Mouse (Mus musculus): ENCODE results near the gene Vopp1. TPM values are rescaled to one million over a fixed set of nuclear protein-coding genes. Genes with fewer than 3 reads are reported as not detected.
"Not testable (repeated sequence)": the region's sequence is repeated elsewhere in the genome, so short reads cannot be mapped to it uniquely, and the experiment has no call there.

Vopp1 gene
- polyA plus RNA-seq, 1 experiment from 2014 or later = 109 TPM

- not testable (repeated sequence) for H3K27ac ChIP-seq (replicated peaks; ENCODE audit: low read depth, low read length); H3K4me1 ChIP-seq (ENCODE audit: control insufficient read depth, insufficient read depth, low read length); H3K36me3 ChIP-seq (ENCODE audit: control insufficient read depth, insufficient read depth, low read length); H3K4me2 ChIP-seq (ENCODE audit: low read length); ATAC-seq (ENCODE audit: low FRiP score, low TSS enrichment); H3K27me3 ChIP-seq (ENCODE audit: control insufficient read depth, insufficient read depth, low read length); H3K4me3 ChIP-seq (replicated peaks; ENCODE audit: low read depth, low read length); H3K9ac ChIP-seq (replicated peaks; ENCODE audit: low read length); DNase-seq; H3K9me3 ChIP-seq (ENCODE audit: control insufficient read depth, low read length)
- WGBS = 76% methylated on average over 8 of the region's 9 CpGs
These were observed 32.1 kb downstream of the Vopp1 start for GRCm38 (mm10) chr6:57792821-57793220.

- Histone ChIP-seq H3K4me2 (ENCODE audit: low read length) (no peak overlapping the region), H3K4me1 (ENCODE audit: control insufficient read depth, insufficient read depth, low read length) (no peaks in the 10 kb centered on the region), H3K27me3 (ENCODE audit: control insufficient read depth, insufficient read depth, low read length) (no peaks in the 10 kb centered on the region), H3K27ac (replicated peaks; ENCODE audit: low read depth, low read length) (no peak overlapping the region), H3K9me3 (ENCODE audit: control insufficient read depth, low read length) (no peaks in the 10 kb centered on the region), H3K36me3 (ENCODE audit: control insufficient read depth, insufficient read depth, low read length) (no peaks in the 10 kb centered on the region), H3K4me3 (replicated peaks; ENCODE audit: low read depth, low read length) (no peak overlapping the region), H3K9ac (replicated peaks; ENCODE audit: low read length) (no peak overlapping the region)
- 90% methylated on average over 4 of the region's 4 CpGs for WGBS
- ATAC-seq (ENCODE audit: low FRiP score, low TSS enrichment) (no peak), DNase-seq (no peak)
These were observed 34.4 kb downstream of the Vopp1 start for GRCm38 (mm10) chr6:57790542-57790941.

DNA sequence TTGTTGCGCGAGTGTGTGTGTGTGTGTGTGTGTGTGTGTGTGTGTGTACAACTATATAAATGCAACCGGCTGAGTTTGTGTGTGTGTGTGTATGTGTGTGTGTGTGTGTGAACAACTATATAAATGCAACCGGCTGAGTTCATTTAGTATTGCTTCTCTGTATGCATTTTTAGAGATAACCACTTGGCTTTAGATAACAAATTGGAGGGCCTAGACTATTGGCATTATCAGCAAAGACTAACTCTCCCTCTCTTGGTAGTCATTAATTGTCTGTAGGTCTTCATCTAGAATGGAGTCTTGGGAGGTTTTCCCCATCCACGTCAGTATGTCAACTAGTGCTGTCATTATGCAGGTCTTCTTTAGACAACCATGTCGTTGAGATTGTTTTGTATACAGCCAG, 37.6 kb downstream of the Vopp1 start:
- DNase-seq (no peak), ATAC-seq (ENCODE audit: low FRiP score, low TSS enrichment) (no peak)
- Histone ChIP-seq H3K4me2 (ENCODE audit: low read length) (no peak overlapping the region), H3K9ac (replicated peaks; ENCODE audit: low read length) (no peak overlapping the region), H3K36me3 (ENCODE audit: control insufficient read depth, insufficient read depth, low read length) (no peaks in the 10 kb centered on the region), H3K27ac (replicated peaks; ENCODE audit: low read depth, low read length) (no peak overlapping the region), H3K9me3 (ENCODE audit: control insufficient read depth, low read length) (no peaks in the 10 kb centered on the region), H3K4me1 (ENCODE audit: control insufficient read depth, insufficient read depth, low read length) (no peaks in the 10 kb centered on the region), H3K27me3 (ENCODE audit: control insufficient read depth, insufficient read depth, low read length) (no peaks in the 10 kb centered on the region), H3K4me3 (replicated peaks; ENCODE audit: low read depth, low read length) (no peak overlapping the region)
- 95% methylated on average over 6 of the region's 6 CpGs for WGBS

GRCm38 (mm10) chr6:57784251-57784650, 40.7 kb downstream of the Vopp1 start:
- Histone ChIP-seq H3K4me3 (replicated peaks; ENCODE audit: low read depth, low read length) (no peak overlapping the region), H3K27me3 (ENCODE audit: control insufficient read depth, insufficient read depth, low read length) (no peaks in the 10 kb centered on the region), H3K4me1 (ENCODE audit: control insufficient read depth, insufficient read depth, low read length) (no peaks in the 10 kb centered on the region), H3K36me3 (ENCODE audit: control insufficient read depth, insufficient read depth, low read length) (no peaks in the 10 kb centered on the region), H3K9me3 (ENCODE audit: control insufficient read depth, low read length) (no peaks in the 10 kb centered on the region), H3K9ac (replicated peaks; ENCODE audit: low read length) (no peak overlapping the region), H3K27ac (replicated peaks; ENCODE audit: low read depth, low read length) (no peak overlapping the region), H3K4me2 (ENCODE audit: low read length) (no peak overlapping the region)
- DNase-seq (no peak), ATAC-seq (ENCODE audit: low FRiP score, low TSS enrichment) (no peak)
- 97% methylated on average over 1 of the region's 1 CpGs for WGBS

DNA sequence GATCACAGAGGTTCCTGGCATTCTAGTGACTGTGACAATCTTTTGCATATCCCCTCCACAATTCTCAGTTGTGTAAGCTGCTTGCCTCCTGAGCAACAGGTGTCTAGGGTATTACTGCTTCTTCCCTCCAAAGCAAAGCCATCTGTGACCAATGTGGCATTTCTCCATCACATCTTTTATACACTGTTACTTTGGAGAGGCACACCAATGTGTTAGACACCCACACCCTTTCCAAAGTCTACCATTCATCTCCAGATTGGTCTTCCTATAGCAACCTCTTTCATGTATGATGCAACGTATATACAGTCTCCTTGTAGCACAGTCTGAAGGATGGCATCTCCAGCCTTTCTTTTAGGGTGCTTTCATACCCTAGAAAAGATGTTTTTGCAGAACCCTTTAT, 42.3 kb downstream of the Vopp1 start:
- H3K36me3 ChIP-seq (ENCODE audit: control insufficient read depth, insufficient read depth, low read length) = no peaks in the 10 kb centered on the region
- H3K27me3 ChIP-seq (ENCODE audit: control insufficient read depth, insufficient read depth, low read length) = no peaks in the 10 kb centered on the region
- ATAC-seq (ENCODE audit: low FRiP score, low TSS enrichment) (no peak), DNase-seq (no peak)
- H3K9me3 ChIP-seq (ENCODE audit: control insufficient read depth, low read length) = no peaks in the 10 kb centered on the region
- no peaks in the 10 kb centered on the region for H3K4me1 ChIP-seq (ENCODE audit: control insufficient read depth, insufficient read depth, low read length)
- no peak overlapping the region for H3K4me2 ChIP-seq (ENCODE audit: low read length)
- H3K9ac ChIP-seq (replicated peaks; ENCODE audit: low read length) = no peak overlapping the region
- no peak overlapping the region for H3K4me3 ChIP-seq (replicated peaks; ENCODE audit: low read depth, low read length)
- H3K27ac ChIP-seq (replicated peaks; ENCODE audit: low read depth, low read length) = no peak overlapping the region
- WGBS = 98% methylated on average over 1 of the region's 1 CpGs

DNA sequence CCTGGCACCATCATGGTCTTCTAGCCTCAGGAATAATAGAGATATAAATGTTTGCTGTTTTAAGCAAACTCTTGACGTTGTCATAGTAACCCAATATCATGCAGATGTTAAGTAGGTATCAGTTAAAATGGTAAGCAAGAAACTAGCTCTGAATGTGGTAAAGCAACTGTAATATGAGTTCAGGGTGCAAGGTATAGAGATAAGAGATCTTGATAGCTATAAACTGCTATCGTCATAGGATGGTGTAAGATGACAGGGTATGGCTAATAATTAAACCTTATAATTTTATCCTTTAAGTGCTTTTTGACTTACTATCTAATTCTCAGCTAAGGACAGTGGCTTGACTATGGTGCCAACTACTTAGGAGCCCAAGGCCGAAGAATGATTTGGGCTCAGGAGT, 44.6 kb downstream of the Vopp1 start:
- no peaks in the 10 kb centered on the region for H3K27me3 ChIP-seq (ENCODE audit: control insufficient read depth, insufficient read depth, low read length)
- 95% methylated on average over 3 of the region's 3 CpGs for whole genome bisulfite sequencing
- DNase-seq (no peak), ATAC-seq (ENCODE audit: low FRiP score, low TSS enrichment) (no peak)
- H3K36me3 ChIP-seq (ENCODE audit: control insufficient read depth, insufficient read depth, low read length) = 0 out of 2 replicates have a peak, but pooled peaks cover 5% of the 10 kb centered on the region
- no peak overlapping the region for H3K4me3 ChIP-seq (replicated peaks; ENCODE audit: low read depth, low read length)
- no peak overlapping the region for H3K4me2 ChIP-seq (ENCODE audit: low read length)
- H3K4me1 ChIP-seq (ENCODE audit: control insufficient read depth, insufficient read depth, low read length) = no peaks in the 10 kb centered on the region
- H3K27ac ChIP-seq (replicated peaks; ENCODE audit: low read depth, low read length) = no peak overlapping the region
- no peaks in the 10 kb centered on the region for H3K9me3 ChIP-seq (ENCODE audit: control insufficient read depth, low read length)
- H3K9ac ChIP-seq (replicated peaks; ENCODE audit: low read length) = no peak overlapping the region

DNA sequence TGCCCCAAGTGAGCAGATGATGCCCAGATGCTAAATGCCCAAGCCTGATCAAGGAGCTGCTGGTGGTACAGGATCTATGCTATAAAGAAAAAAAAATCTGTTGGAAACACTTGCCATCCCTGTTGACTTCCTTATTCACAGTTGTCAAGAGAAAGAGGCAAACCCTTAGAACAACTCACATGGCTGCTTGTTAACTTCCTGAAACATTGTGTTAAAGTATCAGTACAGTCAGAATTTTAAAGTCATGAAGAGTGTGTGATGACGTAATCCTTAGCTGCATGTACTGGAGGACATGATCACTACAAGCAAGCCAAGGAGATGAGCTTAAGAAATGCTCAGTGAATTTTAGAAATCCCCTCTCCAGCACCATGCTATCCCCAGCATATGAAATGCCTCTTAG, 51.2 kb downstream of the Vopp1 start:
- ATAC-seq (ENCODE audit: low FRiP score, low TSS enrichment) = no peak
- no peaks in the 10 kb centered on the region for H3K4me1 ChIP-seq (ENCODE audit: control insufficient read depth, insufficient read depth, low read length)
- no peak overlapping the region for H3K4me3 ChIP-seq (replicated peaks; ENCODE audit: low read depth, low read length)
- H3K27ac ChIP-seq (replicated peaks; ENCODE audit: low read depth, low read length) = no peak overlapping the region
- peaks cover 36% of the 10 kb centered on the region for H3K36me3 ChIP-seq (ENCODE audit: control insufficient read depth, insufficient read depth, low read length)
- no peak overlapping the region for H3K9ac ChIP-seq (replicated peaks; ENCODE audit: low read length)
- H3K4me2 ChIP-seq (ENCODE audit: low read length) = no peak overlapping the region
- WGBS = 100% methylated on average over 1 of the region's 1 CpGs
- DNase-seq = no peak
- H3K9me3 ChIP-seq (ENCODE audit: control insufficient read depth, low read length) = no peaks in the 10 kb centered on the region
- H3K27me3 ChIP-seq (ENCODE audit: control insufficient read depth, insufficient read depth, low read length) = no peaks in the 10 kb centered on the region

GRCm38 (mm10) chr6:57770467-57771190, 54.3 kb downstream of the Vopp1 start:
- Histone ChIP-seq H3K9me3 (ENCODE audit: control insufficient read depth, low read length) (no peaks in the 10 kb centered on the region), H3K4me1 (ENCODE audit: control insufficient read depth, insufficient read depth, low read length) (no peaks in the 10 kb centered on the region), H3K4me3 (replicated peaks; ENCODE audit: low read depth, low read length) (no peak overlapping the region), H3K36me3 (ENCODE audit: control insufficient read depth, insufficient read depth, low read length) (peaks cover 39% of the 10 kb centered on the region), H3K4me2 (ENCODE audit: low read length) (no peak overlapping the region), H3K27ac (replicated peaks; ENCODE audit: low read depth, low read length) (no peak overlapping the region), H3K9ac (replicated peaks; ENCODE audit: low read length) (no peak overlapping the region), H3K27me3 (ENCODE audit: control insufficient read depth, insufficient read depth, low read length) (no peaks in the 10 kb centered on the region)
- DNase-seq (no peak), ATAC-seq (ENCODE audit: low FRiP score, low TSS enrichment) (no peak)
- 100% methylated on average over 1 of the region's 1 CpGs for WGBS

- H3K9me3 ChIP-seq (ENCODE audit: control insufficient read depth, low read length) = no peaks in the 10 kb centered on the region
- H3K4me1 ChIP-seq (ENCODE audit: control insufficient read depth, insufficient read depth, low read length) = 0 out of 2 replicates have a peak, but pooled peaks cover 4% of the 10 kb centered on the region
- no peaks in the 10 kb centered on the region for H3K27me3 ChIP-seq (ENCODE audit: control insufficient read depth, insufficient read depth, low read length)
- no peak for DNase-seq
- H3K9ac ChIP-seq (replicated peaks; ENCODE audit: low read length) = no peak overlapping the region
- H3K36me3 ChIP-seq (ENCODE audit: control insufficient read depth, insufficient read depth, low read length) = peaks cover 29% of the 10 kb centered on the region
- 95% methylated on average over 7 of the region's 7 CpGs for WGBS
- no peak overlapping the region for H3K4me2 ChIP-seq (ENCODE audit: low read length)
- no peak overlapping the region for H3K4me3 ChIP-seq (replicated peaks; ENCODE audit: low read depth, low read length)
- H3K27ac ChIP-seq (replicated peaks; ENCODE audit: low read depth, low read length) = no peak overlapping the region
- no peak for ATAC-seq (ENCODE audit: low FRiP score, low TSS enrichment)
These were observed 55.9 kb downstream of the Vopp1 start for GRCm38 (mm10) chr6:57768948-57769525.

Data from midbrain, embryonic 14.5 days (tissue).